Mouse (Mus musculus): ENCODE data around the gene Gm10322.

The Gm10322 gene

DNA sequence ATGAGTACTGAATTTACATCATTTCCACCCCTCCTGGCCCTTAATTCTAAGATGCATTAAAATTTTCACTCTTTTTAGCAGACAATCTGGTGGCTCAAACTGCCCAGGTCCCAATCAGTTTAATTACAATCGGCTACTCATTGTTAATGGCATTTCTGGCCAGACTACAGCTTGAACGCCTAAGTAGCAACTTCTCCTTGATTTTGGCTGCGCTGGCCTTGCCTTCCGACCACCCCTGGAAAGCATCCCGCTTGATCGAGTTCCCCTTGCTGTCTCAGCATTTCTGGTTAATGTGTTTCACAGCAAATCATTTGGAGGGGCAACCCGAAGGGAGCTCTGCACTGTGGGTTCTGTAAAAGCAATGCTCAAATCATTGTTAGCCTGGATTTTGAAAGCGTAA, 13.8 kb upstream of the Gm10322 start:
- no peak for DNase-seq (ENCODE audit: low spot score)

GRCm38 (mm10) chr10:59602891-59603290, 13.0 kb upstream of the Gm10322 start:
- no peak for DNase-seq (ENCODE audit: low spot score)

- DNase-seq (ENCODE audit: low spot score), result no peak
Observed at GRCm38 (mm10) chr10:59603843-59604242, 12.0 kb upstream of the Gm10322 start.

DNA sequence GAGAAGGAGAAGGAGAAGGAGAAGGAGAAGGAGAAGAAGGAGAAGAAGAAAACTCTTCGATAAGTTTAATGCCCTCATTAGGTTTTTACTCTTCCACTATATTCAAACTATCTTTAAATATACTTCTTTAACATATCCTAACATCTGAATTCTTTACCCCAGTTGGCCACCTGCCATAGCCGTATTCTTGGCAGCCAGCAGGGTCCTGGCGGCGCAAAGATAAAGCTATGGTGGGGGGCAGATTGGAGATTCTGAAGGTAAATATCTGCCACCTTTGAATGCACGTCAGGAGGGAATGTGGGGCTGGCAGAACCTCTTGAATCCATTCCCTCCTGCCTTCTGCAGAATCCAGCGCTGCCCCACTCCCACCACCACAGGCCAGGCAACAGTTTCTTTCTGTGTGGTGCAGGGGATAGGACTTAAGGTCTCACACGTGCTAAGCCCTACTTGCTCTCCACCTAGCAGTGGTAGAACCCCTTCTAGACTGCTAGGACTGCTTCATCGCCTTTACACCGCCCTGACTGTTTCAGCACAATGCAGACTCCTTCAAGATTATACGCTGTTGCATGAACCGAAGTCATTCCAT, 10.9 kb upstream of the Gm10322 start:
- no peak for DNase-seq (ENCODE audit: low spot score)

DNA sequence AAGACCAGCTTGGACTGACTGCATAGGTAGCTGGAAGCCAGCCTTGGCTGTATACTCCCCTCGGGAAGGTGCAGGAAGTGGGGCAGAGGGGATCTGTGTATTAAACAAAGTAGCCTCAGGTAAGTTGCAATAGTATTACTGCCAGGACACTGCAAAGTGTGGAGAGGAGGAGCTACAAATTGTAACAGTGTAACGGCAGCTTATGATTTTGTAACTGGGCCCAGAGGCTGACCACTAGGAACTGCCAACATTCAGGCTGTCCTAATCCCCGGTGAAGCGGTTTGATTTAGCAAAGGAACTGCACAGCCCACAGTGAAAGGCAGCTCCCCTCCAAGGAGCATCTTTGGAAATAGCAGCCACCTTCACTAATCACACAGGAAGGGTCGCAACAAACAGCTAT, 2.6 kb upstream of the Gm10322 start:
- DNase-seq (ENCODE audit: low spot score), result no peak

- no peak for DNase-seq (ENCODE audit: low spot score)
Observed at GRCm38 (mm10) chr10:59614141-59614540, 1.7 kb upstream of the Gm10322 start.

DNA sequence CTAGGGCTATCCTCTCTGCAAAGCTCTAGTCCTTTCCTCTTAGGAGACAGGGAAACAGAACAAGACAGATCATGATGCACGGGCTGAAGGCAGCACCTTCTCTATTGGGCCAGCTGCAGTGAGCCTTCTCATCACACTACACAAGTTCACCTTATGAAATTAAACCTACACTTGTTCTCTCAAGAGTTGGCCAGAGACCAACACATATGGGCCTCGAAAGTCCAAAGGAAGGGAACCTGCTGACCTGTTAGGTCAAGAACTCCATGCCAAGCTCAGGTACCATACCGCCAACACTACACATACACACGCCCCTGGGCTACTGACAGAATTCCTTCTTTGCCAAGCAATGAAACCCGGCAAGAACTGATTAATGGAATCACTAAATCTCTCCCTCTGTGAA, 452 bp upstream of the Gm10322 start:
- DNase-seq (ENCODE audit: low spot score), result no peak

GRCm38 (mm10) chr10:59616522-59616921, 659 bp downstream of the Gm10322 start, which contains the start of gene Mcu:
TSS of gene Mcu (minus strand) at chr10:59616692.
- peak; percentile 97 for DNase-seq (ENCODE audit: low spot score)

DNA sequence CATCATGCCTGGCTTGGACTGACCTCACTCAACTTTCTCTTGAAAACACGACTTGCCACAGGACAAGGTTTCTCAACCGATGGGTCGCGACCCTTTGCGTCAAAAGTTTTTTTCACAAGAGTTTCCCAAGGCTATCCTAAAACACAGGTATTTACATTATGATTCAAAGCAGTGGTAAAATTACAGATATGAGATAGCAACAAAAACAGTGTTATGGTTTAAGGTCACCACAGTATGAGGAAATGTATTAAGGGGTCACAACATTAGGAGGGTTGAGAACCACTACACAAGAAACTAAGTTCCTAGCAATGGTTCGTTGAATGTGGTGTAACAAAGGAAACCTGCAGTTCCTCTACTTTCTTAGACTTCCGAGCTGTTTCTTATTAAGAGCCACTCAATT, 1.9 kb downstream of the Gm10322 start:
- DNase-seq (ENCODE audit: low spot score), result no peak

- DNase-seq (ENCODE audit: low spot score), result no peak
Observed at GRCm38 (mm10) chr10:59621355-59621754, 5.5 kb downstream of the Gm10322 start.

DNA sequence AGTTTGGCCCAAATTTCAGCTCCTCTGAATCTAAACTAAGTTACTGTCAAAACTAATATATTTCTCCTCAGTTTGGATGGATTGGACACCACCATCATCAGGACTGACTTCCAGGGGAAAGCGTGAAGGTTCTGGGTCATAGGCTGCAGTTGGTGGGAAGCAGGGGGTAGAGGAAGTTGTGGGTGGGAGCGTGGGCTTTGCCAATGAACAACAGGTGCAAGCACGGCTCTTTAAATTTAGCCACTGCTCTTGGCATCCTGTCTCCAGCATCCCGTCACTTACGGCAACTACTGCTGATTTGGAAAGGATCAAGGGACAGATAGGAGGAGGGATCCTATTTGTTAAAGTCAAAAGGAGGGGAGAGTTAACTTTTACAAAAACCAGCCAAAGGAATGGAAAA, 7.6 kb downstream of the Gm10322 start:
- no peak for DNase-seq (ENCODE audit: low spot score)

DNA sequence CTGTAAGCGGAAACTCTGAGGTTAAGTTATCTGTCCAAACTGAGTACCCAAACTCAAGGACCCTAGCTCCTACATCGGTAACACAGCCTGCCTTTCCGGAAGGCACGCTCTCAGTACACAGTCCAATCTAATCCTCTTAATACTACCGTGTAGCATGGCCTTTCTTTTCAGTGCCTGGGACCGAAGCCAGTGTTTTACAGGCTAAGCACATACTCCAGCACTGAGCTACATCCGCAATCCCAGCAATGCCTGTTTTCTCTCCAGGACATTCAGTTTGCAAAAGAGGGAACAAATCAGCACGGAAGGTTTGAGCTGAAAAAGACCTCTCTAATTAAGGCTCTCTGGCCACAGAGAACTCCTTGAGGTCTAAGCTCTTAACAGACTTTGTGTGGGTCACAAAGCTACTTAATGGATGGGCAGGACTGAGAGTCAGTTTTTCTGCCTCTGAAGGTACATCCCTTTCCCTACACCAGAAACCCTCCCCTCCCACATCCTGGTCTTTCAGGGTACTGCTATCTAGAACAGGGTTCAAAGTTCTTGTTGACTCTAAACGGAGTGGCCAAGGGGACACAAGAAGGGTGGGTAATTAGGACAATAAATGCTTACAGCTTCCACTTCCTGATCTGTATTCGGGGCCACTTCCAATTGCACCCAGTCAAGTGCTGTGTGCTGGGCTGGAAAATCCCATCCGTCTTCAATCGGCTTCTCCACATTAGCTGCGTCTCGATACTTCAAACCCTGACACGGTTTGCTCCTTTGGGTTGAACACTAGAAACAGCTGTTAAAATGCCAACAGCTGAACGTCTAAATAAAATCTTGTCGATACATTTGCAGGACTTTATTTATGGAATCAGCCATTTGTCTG, 13.0 kb downstream of the Gm10322 start:
- DNase-seq (ENCODE audit: low spot score), result no peak

GRCm38 (mm10) chr10:59629506-59629782, 13.6 kb downstream of the Gm10322 start:
- DNase-seq (ENCODE audit: low spot score), result no peak

GRCm38 (mm10) chr10:59636048-59636447, 20.2 kb downstream of the Gm10322 start:
- no peak for DNase-seq (ENCODE audit: low spot score)

- peak; percentile 19 for DNase-seq (ENCODE audit: low spot score)
Observed at GRCm38 (mm10) chr10:59636751-59637533, 21.1 kb downstream of the Gm10322 start.

DNA sequence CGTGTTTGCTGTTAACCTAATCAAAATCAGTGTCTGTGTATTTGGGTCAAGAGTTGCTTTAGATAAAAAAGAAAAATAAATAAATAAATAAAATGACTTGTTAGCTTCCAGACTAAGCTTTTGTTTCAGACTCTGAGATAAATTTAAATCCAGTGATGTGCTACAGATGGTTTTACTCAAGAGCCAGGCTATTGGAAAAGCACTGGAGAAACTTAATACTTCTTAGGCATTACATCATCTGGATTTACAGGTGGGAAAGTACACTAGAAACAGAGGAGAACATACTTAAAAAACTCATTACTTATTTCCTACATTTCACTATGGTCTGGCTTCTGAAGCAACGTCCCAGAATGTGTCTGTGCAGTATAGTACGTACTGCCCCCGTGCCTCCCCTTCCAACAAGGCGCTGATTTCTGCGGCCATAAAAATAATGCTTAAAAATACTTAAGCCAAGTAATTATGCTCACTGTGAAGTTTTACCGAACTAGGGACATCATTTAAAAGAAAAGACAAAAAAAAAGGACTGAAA, 21.8 kb downstream of the Gm10322 start:
- peak; percentile 30 for DNase-seq (ENCODE audit: low spot score)

DNA sequence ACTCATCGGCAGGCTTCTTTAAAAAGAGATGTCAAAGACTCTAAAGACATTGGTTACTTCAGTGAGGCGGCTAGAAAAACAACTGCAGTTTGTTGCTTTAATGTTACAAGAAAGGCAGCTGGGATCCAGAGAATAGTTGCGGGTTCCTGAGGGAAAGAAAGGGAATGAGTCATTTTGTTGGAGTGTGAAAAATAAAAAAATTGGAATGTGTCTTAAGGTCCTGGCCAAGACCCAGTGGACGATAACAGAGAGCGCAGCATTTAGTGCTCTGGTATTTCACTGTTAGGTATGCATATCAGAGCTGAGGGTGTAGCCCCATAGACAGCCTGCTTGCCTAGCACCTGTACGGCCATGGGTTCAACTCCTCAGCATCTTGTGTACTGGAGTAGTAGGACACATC, 22.7 kb downstream of the Gm10322 start:
- no peak for DNase-seq (ENCODE audit: low spot score)

- DNase-seq (ENCODE audit: low spot score), result no peak
Observed at GRCm38 (mm10) chr10:59642659-59643377, 27.0 kb downstream of the Gm10322 start.

DNA sequence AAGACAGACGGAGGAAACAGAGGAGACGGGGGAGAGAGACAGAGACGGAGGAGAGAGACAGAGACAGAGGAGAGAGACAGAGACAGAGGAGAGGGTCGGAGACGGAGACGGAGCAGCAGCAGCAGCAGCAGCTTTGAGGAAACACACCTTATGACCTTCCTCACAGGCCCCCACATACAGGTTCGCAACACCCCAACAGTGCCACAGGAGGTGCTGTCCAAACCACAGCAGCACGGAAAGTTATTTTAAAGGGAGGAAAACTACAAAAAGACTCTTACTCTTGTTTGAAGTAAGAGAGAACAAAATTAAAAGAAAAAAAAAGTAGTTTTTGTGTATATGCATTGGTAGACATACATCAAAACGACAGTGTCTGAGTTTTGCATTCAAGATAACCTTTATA, 27.8 kb downstream of the Gm10322 start:
- DNase-seq (ENCODE audit: low spot score), result no peak

- DNase-seq (ENCODE audit: low spot score), result no peak
Observed at GRCm38 (mm10) chr10:59644710-59645109, 28.8 kb downstream of the Gm10322 start.

DNA sequence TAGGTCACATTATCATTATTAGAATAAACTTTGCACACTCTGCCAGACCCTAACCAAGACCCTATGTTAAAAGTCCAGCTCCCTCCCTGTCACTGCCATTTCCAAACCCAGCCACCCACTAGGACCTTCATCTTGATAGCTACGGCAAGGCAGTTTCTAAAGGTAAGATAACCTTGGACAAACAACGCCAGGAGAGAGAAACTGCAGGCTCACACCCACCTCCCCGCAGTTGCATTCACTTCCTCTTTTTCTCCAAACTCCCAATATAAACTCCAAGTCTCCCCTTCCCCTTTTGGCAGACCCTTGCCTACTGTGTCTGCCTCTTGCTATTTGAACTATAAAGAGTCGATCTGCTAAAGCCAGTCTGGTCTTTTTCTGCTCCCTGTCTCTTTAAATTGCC, 29.3 kb downstream of the Gm10322 start:
- DNase-seq (ENCODE audit: low spot score), result no peak

GRCm38 (mm10) chr10:59646821-59647378, 31.0 kb downstream of the Gm10322 start:
- no peak for DNase-seq (ENCODE audit: low spot score)

Data from embryo, embryonic 10.5 days (tissue).